Mouse (Mus musculus): ENCODE measurements around the gene Lrrc4. TPM values are rescaled to one million over a fixed set of nuclear protein-coding genes. Genes with fewer than 3 reads are reported as not detected.
A peak's percentile ranks its signal among the peaks of the same experiment; 100 is the strongest.

Lrrc4 gene
- total RNA-seq, 2 experiments from 2014 or later = 62.3 to 65.5 TPM

- DNase-seq (ENCODE audit: low spot score in 2 of 2) = no peak
These were observed 149.8 kb downstream of the Lrrc4 start for GRCm38 (mm10) chr6:28681521-28682457.

GRCm38 (mm10) chr6:28680537-28680936, 151.0 kb downstream of the Lrrc4 start:
- DNase-seq (ENCODE audit: low spot score in 2 of 2) = no peak

GRCm38 (mm10) chr6:28678896-28679295, 152.7 kb downstream of the Lrrc4 start:
- DNase-seq (ENCODE audit: low spot score in 2 of 2) = no peak

- no peak for DNase-seq (ENCODE audit: low spot score in 2 of 2)
These were observed 156.9 kb downstream of the Lrrc4 start for GRCm38 (mm10) chr6:28674686-28675085.

GRCm38 (mm10) chr6:28672388-28672787, 159.2 kb downstream of the Lrrc4 start:
- no peak for DNase-seq (ENCODE audit: low spot score in 2 of 2)

- no peak for DNase-seq (ENCODE audit: low spot score in 2 of 2)
These were observed 162.3 kb downstream of the Lrrc4 start for GRCm38 (mm10) chr6:28669251-28669650.

GRCm38 (mm10) chr6:28667586-28667985, 164.0 kb downstream of the Lrrc4 start:
- no peak for DNase-seq (ENCODE audit: low spot score in 2 of 2)

GRCm38 (mm10) chr6:28664716-28665115, 166.8 kb downstream of the Lrrc4 start:
- no peak for DNase-seq (ENCODE audit: low spot score in 2 of 2)

GRCm38 (mm10) chr6:28663670-28664069, 167.9 kb downstream of the Lrrc4 start:
- no peak for DNase-seq (ENCODE audit: low spot score in 2 of 2)

GRCm38 (mm10) chr6:28663004-28663403, 168.5 kb downstream of the Lrrc4 start:
- no peak for DNase-seq (ENCODE audit: low spot score in 2 of 2)

GRCm38 (mm10) chr6:28656511-28656910, 175.0 kb downstream of the Lrrc4 start:
- DNase-seq (ENCODE audit: low spot score in 2 of 2) = no peak

- DNase-seq (ENCODE audit: low spot score in 2 of 2) = no peak
These were observed 186.3 kb downstream of the Lrrc4 start for GRCm38 (mm10) chr6:28645231-28645630.

- DNase-seq (ENCODE audit: low spot score in 2 of 2) = no peak
These were observed 188.6 kb downstream of the Lrrc4 start for GRCm38 (mm10) chr6:28642909-28643308.

- no peak for DNase-seq (ENCODE audit: low spot score in 2 of 2)
These were observed 191.5 kb downstream of the Lrrc4 start for GRCm38 (mm10) chr6:28640088-28640487.

GRCm38 (mm10) chr6:28635531-28636348, 195.8 kb downstream of the Lrrc4 start:
- DNase-seq (ENCODE audit: low spot score in 2 of 2) = no peak

GRCm38 (mm10) chr6:28635092-28635491, 196.5 kb downstream of the Lrrc4 start:
- no peak for DNase-seq (ENCODE audit: low spot score in 2 of 2)

- no peak for DNase-seq (ENCODE audit: low spot score in 2 of 2)
These were observed 197.9 kb downstream of the Lrrc4 start for GRCm38 (mm10) chr6:28633656-28634055.

- peak in 1 of 2 experiments; percentile 45 for DNase-seq (ENCODE audit: low spot score in 2 of 2)
These were observed 198.4 kb downstream of the Lrrc4 start for GRCm38 (mm10) chr6:28633120-28633519.

- no peak for DNase-seq (ENCODE audit: low spot score in 2 of 2)
These were observed 200.6 kb downstream of the Lrrc4 start for GRCm38 (mm10) chr6:28630926-28631325.

- no peak for DNase-seq (ENCODE audit: low spot score in 2 of 2)
These were observed 201.7 kb downstream of the Lrrc4 start for GRCm38 (mm10) chr6:28629866-28630265.

- DNase-seq (ENCODE audit: low spot score in 2 of 2) = no peak
These were observed 203.1 kb downstream of the Lrrc4 start for GRCm38 (mm10) chr6:28628408-28628807.

GRCm38 (mm10) chr6:28622963-28623362, 208.6 kb downstream of the Lrrc4 start:
- no peak for DNase-seq (ENCODE audit: low spot score in 2 of 2)

All from layer of hippocampus, postnatal 10 days (tissue).